Mouse (Mus musculus) kidney, postnatal 14 days (tissue): ENCODE results near the gene Nxf1.
"Not testable (repeated sequence)": the region's sequence is repeated elsewhere in the genome, so short reads cannot be mapped to it uniquely, and the experiment has no call there.

Source experiments
- DNase-seq: peaks from one replicate; pipeline ENCODE4 v3.0.0; 2022; ENCODE audit warnings: mixed read lengths

The Nxf1 gene

DNA sequence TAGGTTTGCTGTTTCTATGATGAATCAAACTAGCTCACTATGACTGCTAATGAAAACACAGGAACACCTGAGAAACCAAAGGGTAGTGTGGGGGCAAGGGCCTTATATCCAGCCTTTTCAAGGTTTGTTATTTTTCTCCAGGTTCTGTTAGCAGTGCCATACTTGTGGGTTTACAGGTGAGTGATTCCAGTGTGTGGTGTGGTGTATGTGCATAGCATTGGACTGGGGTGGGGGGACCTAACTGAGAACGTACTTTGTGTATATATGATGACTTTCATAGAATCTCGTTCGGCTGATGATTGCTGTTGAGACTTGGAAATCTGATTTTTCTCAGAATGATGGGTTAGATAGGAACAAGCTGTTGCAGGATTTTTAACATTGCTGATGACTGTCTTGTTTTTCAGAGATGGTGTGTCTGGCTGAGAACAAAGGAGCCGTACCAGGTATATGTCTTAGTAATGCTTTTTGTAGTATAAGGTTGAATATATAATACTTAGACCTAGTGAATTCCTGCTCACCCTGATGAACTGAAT is 31.7 kb upstream of the Nxf1 start:
- no peak for DNase-seq

DNA sequence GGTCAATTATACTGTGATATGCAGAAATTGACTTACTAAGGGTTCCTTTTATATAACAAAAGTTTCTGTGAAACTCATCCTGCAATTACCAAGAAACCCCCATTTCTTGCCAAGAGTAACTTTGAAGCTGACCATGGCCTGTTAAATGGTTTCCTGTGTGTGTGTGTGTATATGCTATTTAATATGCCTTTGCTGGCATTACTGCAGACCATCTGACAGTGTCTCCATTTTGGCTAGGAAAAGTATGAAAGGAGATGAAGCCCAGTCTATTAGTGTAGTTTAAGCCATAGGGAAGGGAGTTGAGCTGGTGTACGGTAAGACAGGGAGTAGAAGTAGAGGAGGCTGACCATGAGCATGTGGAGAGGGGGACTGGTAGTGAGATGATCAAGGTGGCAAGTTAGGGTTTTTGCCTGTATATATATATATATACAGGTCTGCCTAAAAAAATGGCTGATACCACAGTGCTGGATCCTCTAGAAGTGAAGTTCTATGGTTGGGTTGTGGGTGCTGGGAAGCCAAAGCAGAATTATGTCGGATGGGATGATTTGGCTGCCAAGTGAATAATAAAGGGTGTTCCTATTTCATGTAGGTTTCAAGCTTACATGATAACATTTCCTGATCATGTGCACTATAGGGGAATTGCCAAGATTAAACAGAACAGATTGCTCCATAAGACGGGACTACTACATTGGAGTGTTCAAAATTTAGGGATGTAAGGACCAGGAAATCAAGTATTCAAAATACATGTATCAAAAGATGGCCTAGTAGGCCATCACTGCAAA is 30.1 kb upstream of the Nxf1 start:
- DNase-seq, result no peak

DNA sequence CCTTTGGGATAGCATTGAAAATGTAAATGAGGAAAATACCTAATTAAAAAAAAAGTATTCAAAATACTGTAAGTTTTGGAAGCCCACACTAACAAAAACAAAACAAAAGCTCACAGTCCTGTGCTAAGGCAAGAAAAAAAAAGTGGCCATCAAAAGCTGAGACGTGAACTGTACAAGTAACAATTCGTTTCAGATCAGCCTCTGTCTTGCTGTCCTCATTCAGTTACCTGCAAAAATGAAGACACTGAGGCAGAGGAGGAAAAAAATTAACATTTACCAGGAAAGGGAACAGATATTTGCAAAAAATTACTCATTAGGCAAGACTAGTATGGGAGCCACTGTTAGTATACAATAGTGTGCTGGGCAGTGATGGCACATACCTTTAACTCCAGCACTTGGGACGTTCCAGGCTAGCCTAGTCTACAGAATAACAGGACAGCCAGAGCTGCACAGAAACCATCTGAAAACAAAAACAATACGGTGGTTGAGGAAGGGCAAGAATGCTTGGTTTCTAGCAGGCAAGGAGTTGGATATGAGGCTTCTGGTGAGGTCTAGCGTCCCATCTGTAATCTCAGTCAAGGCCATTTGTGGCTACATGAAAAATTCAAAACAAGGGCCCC is 29.3 kb upstream of the Nxf1 start:
- no peak for DNase-seq

DNA sequence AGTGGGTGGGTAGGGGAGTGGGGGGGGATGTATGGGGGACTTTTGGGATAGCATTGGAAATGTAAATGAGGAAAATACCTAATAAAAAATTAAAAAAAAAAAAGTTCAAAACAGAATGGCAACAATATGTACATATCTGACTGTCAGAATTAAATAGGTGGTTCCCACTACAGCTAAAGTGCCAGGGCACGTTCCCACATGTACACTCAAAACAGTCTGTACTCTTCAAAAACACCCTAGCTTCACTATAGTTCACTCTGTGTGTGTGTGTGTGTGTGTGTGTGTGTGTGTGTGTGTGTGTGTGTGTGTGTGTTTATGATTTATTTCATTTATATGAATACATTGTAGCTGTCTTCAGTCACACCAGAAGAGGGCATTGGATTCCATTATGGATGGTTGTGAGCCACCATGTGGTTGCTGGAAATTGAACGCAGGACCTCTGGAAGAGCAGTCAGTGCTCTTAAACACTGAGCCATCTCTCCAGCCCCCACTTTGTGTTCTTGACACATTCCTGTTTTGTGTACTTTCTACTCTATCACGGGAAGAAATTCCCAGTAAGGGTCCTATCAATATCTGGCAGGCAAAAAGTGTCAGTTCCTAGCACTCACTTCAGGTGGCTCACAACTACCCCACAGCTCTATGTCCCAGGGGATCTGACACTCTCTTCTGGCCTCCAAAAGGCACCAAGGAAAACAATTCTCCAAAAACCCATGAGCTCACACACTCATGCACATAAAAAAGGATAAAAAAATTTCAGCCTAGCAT is 28.4 kb upstream of the Nxf1 start:
- DNase-seq, result not testable (repeated sequence)

DNA sequence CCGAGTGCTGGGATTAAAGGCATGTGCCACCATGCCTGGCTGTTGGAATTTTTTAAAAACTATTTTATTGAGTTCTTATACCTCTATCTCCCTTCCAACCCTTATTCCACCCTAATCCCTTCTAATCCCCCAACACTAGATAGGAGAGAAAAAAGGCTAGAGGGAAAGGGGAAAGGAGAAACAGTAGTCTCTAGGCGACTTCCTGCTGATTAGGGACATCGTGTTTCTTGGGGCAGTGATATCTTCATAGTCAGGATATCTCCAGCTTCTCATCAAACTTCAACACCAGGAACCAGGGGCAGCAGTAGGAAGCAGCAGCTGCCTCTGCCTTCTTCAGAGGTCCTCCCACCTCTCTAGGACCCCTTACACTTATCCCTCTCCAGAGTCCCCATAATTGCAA is 22.5 kb upstream of the Nxf1 start:
- no peak for DNase-seq

DNA sequence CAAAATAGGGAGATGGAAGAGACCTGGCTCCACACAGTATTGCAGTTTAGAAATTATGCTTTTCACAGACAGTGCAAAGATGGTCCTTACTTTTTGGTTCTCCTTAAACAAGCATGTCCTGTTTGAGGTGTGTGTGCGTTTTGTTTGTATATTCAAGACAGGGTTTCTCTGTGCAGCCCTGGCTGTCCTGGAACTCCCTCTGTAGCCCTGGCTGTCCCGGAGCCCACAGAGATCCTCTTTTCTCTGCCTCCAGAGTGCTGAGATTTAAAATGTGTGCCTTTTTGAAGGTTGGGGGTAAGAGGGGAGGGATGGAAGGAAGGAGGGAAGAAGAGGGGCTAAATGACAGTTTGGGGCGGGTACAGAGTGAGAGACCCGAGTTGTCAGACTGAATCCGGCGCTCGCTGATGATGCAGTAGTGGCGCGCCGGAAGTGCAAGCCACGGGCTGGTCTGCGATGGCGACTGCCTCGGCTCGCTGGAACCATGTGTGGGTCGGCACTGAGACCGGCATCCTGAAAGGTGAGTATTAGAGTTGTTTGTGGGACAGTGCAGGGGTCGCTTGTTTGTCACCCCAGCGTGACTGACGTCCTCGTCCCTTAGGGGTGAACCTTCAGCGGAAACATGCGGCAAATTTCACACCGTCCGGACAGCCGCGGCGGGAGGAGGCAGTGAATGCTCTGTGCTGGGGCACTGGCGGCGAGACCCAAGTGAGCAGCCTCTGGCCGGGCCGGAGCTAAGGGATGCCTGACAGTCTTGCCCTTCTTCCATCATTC is 21.3 kb upstream of the Nxf1 start, which contains the start of gene Wdr74:
Gene Wdr74, plus strand, starts transcription at position 439 of the 771 bp plus-strand sequence.
- peak; percentile 95 for DNase-seq

DNA sequence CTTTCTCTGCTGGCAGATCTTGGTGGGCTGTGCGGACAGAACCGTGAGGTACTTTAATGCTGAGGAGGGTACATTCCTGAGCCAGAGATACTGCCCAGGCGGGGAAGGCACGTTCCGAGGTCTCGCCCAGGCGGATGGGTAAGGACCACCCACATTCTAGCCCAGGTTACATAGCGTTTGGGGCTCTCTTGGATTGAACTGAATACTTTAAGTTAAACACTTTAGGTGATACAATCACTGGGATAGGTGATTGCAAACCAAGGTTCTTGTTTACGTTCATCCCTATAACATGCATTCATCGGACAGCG is 20.8 kb upstream of the Nxf1 start:
- no peak for DNase-seq

DNA sequence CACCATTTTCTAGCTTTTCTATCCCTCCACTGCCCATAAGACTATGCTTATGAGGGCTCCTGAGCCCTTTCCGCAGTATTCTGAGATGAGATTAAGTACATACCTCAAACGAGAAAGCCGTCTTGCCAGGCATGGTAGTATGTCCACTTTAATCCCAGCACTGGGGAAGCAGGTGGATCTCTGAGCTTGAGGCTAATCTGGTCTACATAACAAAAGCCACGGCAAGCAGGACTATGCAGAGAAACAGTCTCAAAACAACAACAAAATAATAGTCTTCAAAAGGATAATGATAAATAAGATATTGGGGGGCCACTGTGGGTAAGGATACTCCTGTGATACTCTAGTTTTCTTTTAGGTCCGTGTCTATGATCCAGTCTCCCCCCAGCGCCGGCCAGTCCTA is 18.0 kb upstream of the Nxf1 start:
- DNase-seq, result no peak

DNA sequence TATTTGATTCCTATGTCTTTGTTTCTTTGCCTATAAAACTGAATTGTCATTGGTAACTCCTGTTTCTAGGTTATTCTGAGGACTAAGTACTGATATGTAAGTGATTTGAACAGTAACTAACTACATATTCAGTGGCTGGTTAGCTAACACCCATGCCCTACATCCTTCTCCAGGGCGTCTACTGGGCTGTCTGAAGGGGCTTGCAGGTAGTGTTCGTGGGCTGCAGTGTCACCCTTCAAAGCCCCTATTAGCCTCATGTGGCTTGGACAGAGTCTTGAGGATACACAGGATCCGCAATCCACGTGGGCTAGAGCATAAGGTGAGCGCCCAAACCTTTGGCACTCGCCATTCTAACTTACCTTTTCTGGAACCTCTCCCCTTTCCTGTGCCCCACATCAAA is 17.2 kb upstream of the Nxf1 start:
- DNase-seq, result no peak

DNA sequence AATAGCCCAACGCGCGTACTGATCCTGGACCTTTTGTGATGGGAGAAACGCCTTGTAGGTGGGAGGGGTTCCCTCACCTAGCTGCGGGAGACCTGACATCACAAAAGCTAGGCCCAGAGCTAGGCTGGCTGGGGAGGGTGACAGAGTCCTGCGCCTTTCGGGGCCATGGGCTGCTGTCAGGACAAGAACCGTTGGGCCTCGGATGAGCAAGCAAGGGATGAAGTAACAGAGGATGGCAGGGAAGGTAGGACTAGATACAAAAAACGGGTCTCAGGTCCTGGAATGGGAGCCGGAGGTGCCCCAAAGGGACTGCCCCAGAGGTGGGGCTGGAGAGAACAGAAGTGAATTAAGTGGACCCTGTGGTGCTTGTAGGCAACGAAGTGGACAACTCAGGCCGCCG is 16.3 kb upstream of the Nxf1 start, which contains the start of gene 1700092M07Rik:
Gene 1700092M07Rik, plus strand, starts transcription at position 116 of the 400 bp plus-strand sequence.
- no peak for DNase-seq

DNA sequence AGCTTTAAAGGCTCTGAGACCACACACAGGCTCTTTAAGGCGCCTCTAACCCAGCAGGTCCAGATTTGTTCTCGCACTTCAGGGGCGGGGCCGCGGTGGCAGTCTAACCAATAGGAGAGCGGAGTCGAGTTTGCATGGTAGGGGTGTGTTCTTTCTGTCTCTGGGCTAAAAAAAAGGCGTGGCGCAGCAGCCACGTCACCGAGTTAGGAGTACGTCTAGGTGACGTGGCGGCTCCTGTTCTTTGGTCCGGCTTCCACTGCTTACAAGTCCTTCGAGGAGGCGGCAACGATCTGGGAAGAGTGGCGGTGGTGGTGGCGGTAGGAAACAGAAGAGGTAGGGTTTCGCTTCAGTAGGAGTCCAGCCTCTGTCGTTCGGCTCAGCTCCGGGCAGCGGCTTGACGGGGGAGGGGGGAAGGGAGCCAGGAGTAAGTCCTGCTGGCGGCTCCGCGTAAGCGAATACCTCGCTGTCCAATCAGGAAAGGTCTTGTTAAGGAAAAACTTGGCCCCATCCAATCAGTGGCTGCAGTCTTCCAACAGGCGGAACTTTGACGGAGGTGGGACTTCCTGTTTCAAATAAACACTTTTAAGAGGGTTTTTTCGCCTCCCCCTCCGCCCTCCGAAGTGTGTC is 15.5 kb upstream of the Nxf1 start, which contains the start of gene Stx5a:
Gene Stx5a, plus strand, starts transcription at position 171 of the 627 bp plus-strand sequence.
- DNase-seq, result peak; percentile 98

DNA sequence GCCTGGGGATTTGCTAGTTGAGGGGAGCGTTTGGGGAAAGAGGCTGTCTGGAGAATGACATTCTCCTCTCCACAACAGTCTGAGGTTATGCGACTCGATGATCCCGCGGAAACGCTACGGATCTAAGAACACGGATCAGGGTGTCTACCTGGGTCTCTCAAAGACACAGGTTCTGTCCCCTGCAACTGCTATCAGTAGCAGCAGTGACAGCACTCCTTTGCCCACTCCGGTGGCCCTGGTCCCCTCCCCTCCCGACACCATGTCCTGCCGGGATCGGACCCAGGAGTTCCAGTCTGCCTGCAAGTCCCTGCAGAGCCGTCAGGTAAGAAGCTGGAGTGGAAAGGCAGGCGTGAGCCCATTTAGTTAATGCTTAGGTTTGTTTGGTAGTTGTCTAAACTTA is 14.7 kb upstream of the Nxf1 start:
- no peak for DNase-seq

DNA sequence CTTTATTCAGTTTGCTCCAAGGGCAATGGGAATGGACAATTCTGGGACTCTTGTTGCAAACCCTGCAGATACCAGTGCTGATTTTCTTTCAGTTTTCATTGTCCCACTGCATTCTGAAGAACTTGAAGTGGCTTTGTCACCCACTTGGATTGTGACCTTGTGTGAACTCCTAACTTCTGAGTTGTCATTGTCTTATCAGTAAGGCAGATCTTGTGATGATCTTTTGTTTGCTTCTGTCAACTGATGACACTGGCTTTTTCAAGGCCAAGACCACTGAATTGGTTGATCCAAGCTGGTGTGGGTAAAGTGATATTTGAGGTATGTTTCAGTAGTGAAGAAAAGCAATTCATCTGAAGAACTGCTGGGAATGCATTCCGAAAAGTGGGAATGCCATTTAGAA is 11.5 kb upstream of the Nxf1 start:
- DNase-seq, result no peak

DNA sequence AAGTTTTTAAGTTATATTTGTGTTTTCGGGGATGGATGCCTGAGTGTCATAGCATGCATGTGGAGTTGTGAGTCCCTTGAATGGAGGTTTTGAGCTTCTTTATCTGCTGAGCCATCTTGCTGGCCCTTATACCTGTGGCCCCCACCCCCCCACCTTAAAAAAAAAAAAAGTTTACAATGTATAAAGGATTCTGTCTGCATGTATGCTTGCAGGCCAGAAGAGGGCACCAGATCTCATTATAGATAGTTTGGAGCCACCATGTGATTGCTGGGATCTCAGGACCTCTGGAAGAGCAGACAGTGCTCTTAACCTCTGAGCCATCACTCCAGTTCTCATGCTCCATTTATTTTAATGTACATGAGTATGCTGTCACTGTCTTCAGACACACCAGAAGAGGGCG is 9.5 kb upstream of the Nxf1 start:
- no peak for DNase-seq

DNA sequence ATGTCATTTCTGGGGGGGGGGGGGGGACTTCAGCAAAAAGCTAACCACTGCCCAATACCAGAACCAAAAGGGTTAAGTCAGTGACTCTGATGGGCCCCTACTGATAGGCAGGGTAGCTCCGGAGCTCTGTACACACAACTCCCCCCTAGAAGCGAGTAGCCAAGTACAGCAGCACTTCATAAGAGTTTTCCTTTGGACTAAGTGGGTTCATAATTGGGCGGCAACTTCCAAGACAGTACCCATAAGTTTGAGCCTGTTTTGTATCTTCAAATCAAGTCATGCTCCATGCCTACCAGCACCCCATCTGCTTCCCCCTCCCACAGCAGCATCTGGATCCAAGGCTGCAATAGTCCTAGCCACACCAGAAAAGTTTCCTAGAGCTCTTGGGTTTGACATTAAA is 1.2 kb upstream of the Nxf1 start:
- no peak for DNase-seq

DNA sequence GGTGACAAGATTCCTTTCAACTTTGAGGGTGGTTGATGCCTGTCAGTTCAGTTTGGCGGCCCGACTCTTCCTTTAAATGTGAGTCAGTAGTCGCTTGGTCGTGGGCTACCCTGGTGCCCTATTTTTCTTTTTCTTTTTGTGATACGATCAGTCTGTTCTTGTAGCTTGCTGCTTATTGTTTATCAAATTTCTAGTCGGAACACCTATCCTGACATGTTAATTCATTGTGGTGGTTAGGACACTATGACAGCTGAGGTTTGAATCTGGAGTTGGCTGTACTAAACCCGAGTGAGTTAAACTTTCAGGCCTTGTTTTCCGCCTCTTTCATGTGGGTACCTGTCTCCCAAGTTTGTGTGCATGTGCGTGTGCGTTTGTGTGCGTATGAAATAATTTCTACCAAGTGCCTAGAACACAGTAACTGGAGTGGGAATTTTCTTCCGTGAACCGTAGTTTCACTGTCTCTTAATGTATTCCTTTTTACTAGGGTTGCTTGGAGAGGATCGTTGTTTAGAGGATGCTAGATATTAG is 662 bp downstream of the Nxf1 start:
- DNase-seq, result no peak

DNA sequence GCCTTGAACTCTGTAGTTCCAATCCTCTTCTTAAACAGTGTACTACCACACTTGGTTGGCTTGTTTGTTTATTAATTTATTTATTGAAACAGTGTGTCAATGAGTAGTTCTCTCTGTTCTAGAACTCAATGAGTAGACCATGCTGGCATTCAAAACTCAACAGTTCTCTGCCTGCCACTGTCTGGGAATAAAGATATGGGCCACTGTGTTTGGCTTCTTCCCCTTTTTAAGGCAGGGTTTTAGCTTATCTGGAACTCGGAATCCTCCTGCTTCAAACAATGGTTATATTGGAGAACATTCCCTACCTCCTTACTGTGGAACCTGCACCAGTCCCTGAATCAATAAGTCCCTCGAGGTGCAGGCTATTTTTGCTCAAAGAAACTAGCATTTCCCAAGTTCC is 2.0 kb downstream of the Nxf1 start:
- no peak for DNase-seq

DNA sequence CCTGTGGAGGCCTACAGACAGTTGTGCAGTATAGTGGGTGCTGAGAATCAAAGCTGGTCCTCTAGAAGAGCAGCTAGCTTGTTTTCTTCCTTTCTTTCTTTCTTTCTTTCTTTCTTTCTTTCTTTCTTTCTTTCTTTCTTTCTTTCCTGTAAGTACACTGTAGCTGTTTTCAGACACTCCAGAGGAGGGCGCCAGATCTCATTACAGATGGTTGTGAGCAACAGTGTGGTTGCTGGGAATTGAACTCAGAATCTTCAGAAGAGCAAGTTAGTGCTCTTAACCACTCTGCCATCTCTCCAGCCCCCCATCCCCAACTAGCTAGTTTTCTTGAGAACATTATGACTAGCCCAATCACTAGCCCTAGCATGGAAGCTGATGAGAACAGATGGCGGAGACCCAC is 3.9 kb downstream of the Nxf1 start:
- DNase-seq, result no peak

DNA sequence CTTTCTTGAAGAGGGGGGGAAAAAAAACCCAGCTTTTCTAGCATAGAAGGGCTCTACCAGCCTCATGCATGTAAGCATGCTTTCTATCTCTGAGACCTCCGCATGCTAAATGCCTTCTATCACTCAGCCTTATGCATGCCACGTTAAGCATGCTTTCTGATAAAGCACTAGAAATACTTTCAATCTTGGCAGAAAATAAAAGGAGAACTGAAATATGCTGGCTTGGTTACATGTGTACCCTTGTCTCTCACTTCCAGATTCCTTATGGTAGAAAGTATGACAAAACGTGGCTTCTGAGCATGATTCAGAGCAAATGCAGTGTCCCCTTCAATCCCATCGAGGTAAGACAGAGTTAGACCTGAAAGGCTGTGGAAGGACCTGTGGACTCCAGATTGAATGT is 6.4 kb downstream of the Nxf1 start:
- no peak for DNase-seq

DNA sequence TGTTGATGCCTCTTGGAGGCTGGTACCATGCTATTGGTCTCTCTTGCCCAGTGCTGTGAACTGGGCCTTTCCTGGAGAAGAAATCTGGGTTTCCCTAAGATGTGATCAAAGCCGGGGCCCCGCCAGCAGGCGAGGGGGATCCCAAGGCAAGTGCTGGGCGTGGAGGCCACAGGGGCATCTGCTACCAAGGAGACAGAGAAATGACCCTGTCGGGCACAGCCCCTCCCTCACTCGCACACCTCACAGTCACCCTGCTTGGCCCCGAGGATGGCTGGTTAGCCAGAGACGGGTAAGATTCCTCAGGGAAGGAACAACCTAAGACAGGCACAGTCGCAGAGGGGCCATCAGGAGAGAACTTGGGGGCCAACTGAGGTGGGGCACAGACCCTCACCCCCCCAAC is 8.7 kb downstream of the Nxf1 start:
- no peak for DNase-seq

DNA sequence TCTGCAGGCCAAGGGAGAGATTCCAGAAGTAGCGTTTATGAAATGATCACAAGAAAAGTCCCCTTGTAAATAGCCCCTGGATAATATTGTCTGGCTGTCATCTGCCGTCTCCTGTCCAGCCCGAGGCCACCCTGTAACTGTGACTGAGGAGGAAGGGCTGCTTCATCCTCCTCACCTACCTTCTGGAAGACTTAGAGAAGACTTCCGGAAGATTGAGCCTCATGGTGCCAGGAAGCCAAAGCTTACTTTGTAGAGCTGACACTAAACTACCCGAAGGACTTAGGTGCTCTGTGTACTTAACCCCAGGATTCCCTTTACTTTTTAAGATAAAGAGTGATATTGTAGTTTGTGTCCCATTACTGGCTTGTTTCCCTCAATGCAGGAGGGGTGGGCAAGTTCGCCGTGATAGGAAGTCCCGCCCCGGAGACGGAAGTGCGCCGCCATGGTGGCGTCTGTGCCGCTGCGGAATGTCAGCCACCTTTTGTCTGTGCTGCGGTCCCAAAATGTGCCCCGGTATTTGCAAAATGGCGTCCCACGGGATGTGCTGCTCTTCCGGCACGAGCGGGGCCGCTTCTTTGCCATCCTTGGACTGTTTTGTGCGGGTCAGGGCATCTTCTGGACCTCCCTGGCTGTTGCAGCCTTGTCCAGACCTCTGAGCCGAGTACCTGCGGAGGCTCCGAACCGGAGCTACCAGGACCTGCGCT is 13.8 kb downstream of the Nxf1 start, which contains the start of gene Tmem223:
Gene Tmem223, plus strand, starts transcription at position 430 of the 704 bp plus-strand sequence.
- DNase-seq, result peak; percentile 89
